Mouse (Mus musculus) hindbrain, embryonic 11.5 days (tissue): ENCODE measurements around the gene Cask. TPM values are rescaled to one million over a fixed set of nuclear protein-coding genes. Genes with fewer than 3 reads are reported as not detected.

ENCODE experiments used
- ATAC-seq: fragments of 200-750 bp; cut with Nextera tagmentation; 2 replicates; pipeline ENCODE4 v1.8.0; 2017; ENCODE audit warnings: mild to moderate bottlenecking, moderate TSS enrichment, moderate library complexity; ENCODE audit not compliant: low FRiP score
- DNase-seq: peaks from one replicate; pipeline ENCODE4 v3.0.0-alpha.2; 2015; ENCODE audit warnings: low spot score
- H3K27ac ChIP-seq: fragments of 300-500 bp; sonication (generic); 2 replicates; pipeline ENCODE4 v1.5.1; 2014; ENCODE audit warnings: mild to moderate bottlenecking, low read depth, low read length
- H3K27me3 ChIP-seq: fragments of 300-500 bp; sonication (generic); 2 replicates; pipeline ENCODE4 v1.6.1; 2014; ENCODE audit warnings: mild to moderate bottlenecking, low read length, moderate library complexity, mixed read lengths; ENCODE audit not compliant: control insufficient read depth, insufficient read depth
- H3K36me3 ChIP-seq: fragments of 300-500 bp; sonication (generic); 2 replicates; pipeline ENCODE4 v1.6.1; 2014; ENCODE audit warnings: mild to moderate bottlenecking, low read length, moderate library complexity, mixed read lengths; ENCODE audit not compliant: control insufficient read depth, insufficient read depth
- H3K4me1 ChIP-seq: fragments of 300-500 bp; sonication (generic); replicated peaks from 2 replicates; pipeline ENCODE4 v1.6.1; 2014; ENCODE audit warnings: low read length, mixed read lengths; ENCODE audit not compliant: control insufficient read depth, insufficient read depth
- H3K4me2 ChIP-seq: fragments of 300-500 bp; sonication (generic); replicated peaks from 2 replicates; pipeline ENCODE4 v1.6.1; 2014; ENCODE audit warnings: mild to moderate bottlenecking, low read depth, low read length
- H3K4me3 ChIP-seq: fragments of 300-500 bp; sonication (generic); 2 replicates; pipeline ENCODE4 v1.5.1; 2014; ENCODE audit warnings: low read depth, low read length
- H3K9ac ChIP-seq: fragments of 300-500 bp; sonication (generic); 2 replicates; pipeline ENCODE4 v1.6.1; 2014; ENCODE audit warnings: low read depth, low read length
- H3K9me3 ChIP-seq: fragments of 300-500 bp; sonication (generic); 2 replicates; pipeline ENCODE4 v1.6.1; 2016; ENCODE audit warnings: low read length; ENCODE audit not compliant: control insufficient read depth
- WGBS: fragments of 180-500 bp; shearing (Covaris S2); extraction: QIAGEN DNeasy Blood & Tissue Kit; methylation state at CpG from one replicate; pipeline ENCODE4 v1.1.7; 2014; 5-methylcytosine and 5-hydroxymethylcytosine counted together
- polyA plus RNA-seq: library from polyadenylated mRNA; unstranded; fragments of >200 nt; fragmentation: Nextera tagmentation; extraction: Ambion mirVana; gene quantifications from 2 replicates; pipeline ENCODE4 v1.2.1, GENCODE M21; 2014

Gene Cask
- polyA plus RNA-seq, 1 experiment from 2014 or later = 29.6 TPM

DNA sequence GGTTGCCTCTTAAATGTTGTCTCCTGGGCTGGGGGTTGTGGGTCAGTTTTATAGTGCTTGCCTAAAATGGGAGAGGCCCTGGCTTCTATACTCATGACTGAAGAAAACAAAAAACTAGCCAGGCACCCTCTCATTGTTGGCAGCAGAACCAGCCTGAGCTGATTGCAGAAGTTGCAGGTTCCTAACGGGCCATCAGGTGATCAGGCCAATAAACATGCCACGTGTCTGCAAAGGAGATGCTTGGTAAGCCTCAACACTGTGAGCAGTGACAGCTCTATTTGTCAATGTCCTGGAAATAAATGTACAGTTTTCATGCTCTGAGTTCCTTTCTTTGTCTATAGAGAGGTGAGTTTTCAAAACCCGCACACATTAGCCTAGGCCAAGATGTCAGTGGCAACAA is 362.2 kb downstream of the Cask start:
- ATAC-seq (no peak), DNase-seq (no peak)
- H3K27me3 ChIP-seq = 0 out of 2 replicates have a peak, but pooled peaks cover 2% of the 10 kb centered on the region
- no peaks in the 10 kb centered on the region for H3K36me3 ChIP-seq
- H3K27ac ChIP-seq = no peak overlapping the region
- no peak overlapping the region for H3K9ac ChIP-seq
- no peak overlapping the region for H3K4me3 ChIP-seq
- 85% methylated on average over 3 of the region's 3 CpGs for WGBS
- no peaks in the 10 kb centered on the region for H3K4me1 ChIP-seq
- 0 out of 2 replicates have a peak, but pooled peaks cover 2% of the 10 kb centered on the region for H3K9me3 ChIP-seq
- no peak overlapping the region for H3K4me2 ChIP-seq

DNA sequence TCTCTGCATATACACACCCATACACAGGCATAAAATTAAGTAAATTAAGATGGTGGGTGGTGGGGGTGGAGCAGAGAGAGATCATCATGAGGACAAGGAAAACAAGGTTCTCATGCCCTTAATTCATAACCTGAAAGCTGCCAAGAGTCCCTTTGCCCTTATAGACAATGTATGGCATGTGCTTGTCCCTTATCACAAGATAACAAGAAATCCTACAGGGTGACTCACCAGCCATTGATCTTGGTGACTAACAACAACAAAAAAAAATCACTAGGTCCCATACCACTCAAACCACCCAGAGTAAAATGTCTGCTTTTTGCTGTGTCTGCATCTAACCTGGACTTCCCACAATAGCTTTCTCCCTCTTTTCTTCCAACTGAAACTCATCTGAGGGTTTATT is 366.7 kb downstream of the Cask start:
- H3K27ac ChIP-seq = no peak overlapping the region
- ATAC-seq = no peak
- H3K4me2 ChIP-seq = no peak overlapping the region

DNA sequence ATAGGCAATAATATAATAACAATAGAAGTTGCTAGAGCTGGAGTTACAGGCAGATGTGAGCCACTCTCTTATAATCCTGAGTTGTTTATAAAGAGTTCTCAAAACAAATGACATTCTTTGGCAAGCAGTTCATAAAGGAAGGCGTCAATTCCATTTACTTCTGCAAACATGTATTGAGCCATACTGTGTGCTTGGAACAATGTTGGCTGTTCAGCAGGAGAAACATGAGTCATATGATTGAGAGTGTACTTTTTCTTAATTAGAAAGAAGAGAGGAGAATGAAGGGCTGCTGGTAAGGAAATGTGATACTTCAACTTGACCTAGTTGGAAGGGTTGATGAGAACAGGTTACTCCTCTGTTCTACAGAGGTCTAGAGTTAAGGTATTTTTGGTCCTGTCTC is 368.6 kb downstream of the Cask start:
- Histone ChIP-seq H3K27ac (no peak overlapping the region), H3K4me1 (no peaks in the 10 kb centered on the region), H3K9ac (no peak overlapping the region), H3K4me2 (no peak overlapping the region), H3K9me3 (0 out of 2 replicates have a peak, but pooled peaks cover 2% of the 10 kb centered on the region), H3K27me3 (0 out of 2 replicates have a peak, but pooled peaks cover 2% of the 10 kb centered on the region), H3K4me3 (no peak overlapping the region), H3K36me3 (no peaks in the 10 kb centered on the region)
- DNase-seq (no peak), ATAC-seq (no peak)
- 67% methylated on average over 1 of the region's 1 CpGs for WGBS

More for the DNA sequence above, 366.7 kb downstream of the Cask start:
- Histone ChIP-seq H3K9me3 (0 out of 2 replicates have a peak, but pooled peaks cover 2% of the 10 kb centered on the region), H3K4me1 (no peaks in the 10 kb centered on the region), H3K27me3 (0 out of 2 replicates have a peak, but pooled peaks cover 2% of the 10 kb centered on the region), H3K36me3 (no peaks in the 10 kb centered on the region), H3K9ac (no peak overlapping the region), H3K4me3 (no peak overlapping the region)
- DNase-seq = no peak

DNA sequence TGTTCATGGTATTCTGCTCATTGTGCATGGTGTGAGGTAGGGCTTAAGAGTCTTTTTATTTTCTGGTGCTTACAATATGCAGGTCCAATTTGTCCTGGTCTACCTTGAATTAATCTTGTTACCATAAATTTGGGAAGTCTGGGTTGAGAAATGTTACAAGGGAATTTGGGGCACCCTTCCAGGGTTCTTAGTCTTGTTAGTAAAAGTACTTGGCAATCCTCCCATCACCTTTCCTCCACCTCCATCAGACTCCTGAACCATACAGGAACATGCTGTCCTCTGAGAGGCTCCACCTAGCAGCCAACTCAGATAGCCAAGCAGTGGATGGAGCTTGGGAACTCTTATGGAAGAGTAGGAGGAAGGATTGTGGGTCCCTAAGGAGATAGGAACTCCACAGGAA is 371.6 kb downstream of the Cask start:
- H3K9ac ChIP-seq = no peak overlapping the region
- H3K27me3 ChIP-seq = no peaks in the 10 kb centered on the region
- no peaks in the 10 kb centered on the region for H3K9me3 ChIP-seq
- no peak overlapping the region for H3K4me3 ChIP-seq
- no peaks in the 10 kb centered on the region for H3K36me3 ChIP-seq
- H3K4me2 ChIP-seq = no peak overlapping the region
- H3K27ac ChIP-seq = no peak overlapping the region
- no peak for ATAC-seq
- H3K4me1 ChIP-seq = no peaks in the 10 kb centered on the region
- DNase-seq = no peak

DNA sequence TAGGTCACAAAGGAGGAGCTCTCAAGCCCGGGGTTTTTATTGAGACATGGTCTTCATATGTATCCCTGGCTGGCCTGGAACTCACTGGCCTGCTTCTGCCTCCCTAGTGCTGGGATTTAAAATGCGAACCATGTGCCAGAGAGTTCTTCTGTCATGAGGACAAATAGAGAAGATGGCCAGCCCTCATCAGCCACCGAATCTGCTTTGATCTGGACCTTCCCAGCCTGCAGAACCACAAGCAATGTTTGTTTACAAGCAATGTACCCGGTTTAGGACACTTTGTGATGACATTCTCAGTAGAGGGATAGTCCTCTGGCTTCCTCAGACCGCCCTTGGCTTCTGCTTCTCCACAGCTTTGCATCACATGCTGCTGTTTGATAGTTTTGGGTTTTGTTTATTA is 372.9 kb downstream of the Cask start:
- H3K4me1 ChIP-seq = no peaks in the 10 kb centered on the region
- H3K9ac ChIP-seq = no peak overlapping the region
- H3K4me3 ChIP-seq = no peak overlapping the region
- no peak for DNase-seq
- no peaks in the 10 kb centered on the region for H3K9me3 ChIP-seq
- H3K27me3 ChIP-seq = no peaks in the 10 kb centered on the region
- H3K4me2 ChIP-seq = no peak overlapping the region
- H3K27ac ChIP-seq = no peak overlapping the region
- no peak for ATAC-seq
- H3K36me3 ChIP-seq = no peaks in the 10 kb centered on the region
- 59% methylated on average over 5 of the region's 5 CpGs for WGBS

DNA sequence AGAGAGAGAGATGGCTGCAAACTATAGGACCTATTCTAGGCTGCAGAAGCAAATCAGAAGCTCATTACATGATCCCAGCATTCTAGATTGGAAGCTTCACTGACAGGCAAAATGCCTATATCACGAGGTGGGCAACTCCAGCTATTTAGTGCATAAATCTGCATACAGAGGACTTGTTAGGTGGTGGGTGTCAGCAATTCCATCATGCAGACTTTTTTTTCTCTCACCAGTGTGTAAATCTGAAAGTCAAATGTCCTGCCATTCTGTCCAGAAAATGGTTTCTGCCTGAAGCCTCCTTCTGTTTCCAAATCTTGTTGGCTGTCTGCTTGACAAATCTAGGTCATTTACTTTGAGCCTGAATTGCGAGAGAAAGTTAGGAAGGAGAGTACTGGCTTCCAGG is 373.6 kb downstream of the Cask start:
- Histone ChIP-seq H3K27ac (no peak overlapping the region), H3K4me1 (no peaks in the 10 kb centered on the region), H3K4me2 (no peak overlapping the region), H3K36me3 (no peaks in the 10 kb centered on the region), H3K9me3 (no peaks in the 10 kb centered on the region), H3K4me3 (no peak overlapping the region), H3K9ac (no peak overlapping the region), H3K27me3 (no peaks in the 10 kb centered on the region)
- DNase-seq (no peak), ATAC-seq (no peak)
- 73% methylated on average over 2 of the region's 2 CpGs for WGBS

DNA sequence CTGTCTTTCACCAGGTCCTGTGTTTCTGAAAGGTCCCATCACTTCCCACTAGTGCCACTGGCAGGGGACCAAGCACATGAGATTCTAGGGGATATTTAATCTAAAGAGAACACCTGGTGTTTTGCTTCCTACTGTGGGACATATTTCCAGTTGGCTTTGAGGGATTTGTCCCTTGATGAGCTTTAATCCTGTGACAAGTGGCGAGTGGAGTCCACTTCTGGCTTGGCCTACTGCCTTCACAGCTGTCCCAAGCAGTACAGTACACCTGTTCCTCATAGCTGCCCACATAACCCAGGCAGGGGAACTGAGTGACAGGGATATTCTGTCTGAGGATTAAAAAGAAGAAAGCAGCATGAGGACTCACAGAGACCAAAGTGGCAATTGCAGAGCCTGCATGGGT is 375.8 kb downstream of the Cask start:
- H3K4me1 ChIP-seq = no peaks in the 10 kb centered on the region
- H3K9ac ChIP-seq = no peak overlapping the region
- peaks cover 2% of the 10 kb centered on the region; the same call in 1 of the 2 replicates for H3K27me3 ChIP-seq
- no peak overlapping the region for H3K4me2 ChIP-seq
- no peaks in the 10 kb centered on the region for H3K9me3 ChIP-seq
- ATAC-seq = no peak
- 42% methylated on average over 1 of the region's 1 CpGs for WGBS
- DNase-seq = no peak
- no peak overlapping the region for H3K4me3 ChIP-seq
- H3K36me3 ChIP-seq = no peaks in the 10 kb centered on the region
- H3K27ac ChIP-seq = no peak overlapping the region

DNA sequence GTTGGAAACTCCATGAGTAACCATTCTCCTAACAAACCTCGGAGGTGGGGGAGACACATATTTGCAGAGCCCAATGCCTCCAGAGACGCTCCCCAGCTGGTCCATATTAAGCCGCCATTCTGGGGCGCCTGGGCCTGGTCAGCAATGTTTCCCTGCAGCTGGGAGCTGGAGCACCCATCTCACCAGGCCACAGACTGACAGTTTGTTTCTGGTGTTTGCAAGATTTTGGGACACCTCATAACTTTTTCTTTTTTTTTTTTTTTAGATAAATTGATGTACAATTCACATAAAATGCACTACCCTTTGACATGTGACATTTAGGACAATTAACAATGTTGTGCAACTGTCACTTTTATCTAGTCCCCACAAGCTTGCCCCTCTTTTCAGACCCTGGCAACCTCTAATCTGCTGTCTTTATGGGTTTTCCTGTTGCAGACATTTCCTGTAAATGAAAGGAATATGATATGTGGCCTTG is 378.4 kb downstream of the Cask start:
- H3K9ac ChIP-seq = no peak overlapping the region
- DNase-seq (no peak), ATAC-seq (no peak)
- H3K4me1 ChIP-seq = no peaks in the 10 kb centered on the region
- peaks cover 2% of the 10 kb centered on the region; the same call in 1 of the 2 replicates for H3K27me3 ChIP-seq
- no peak overlapping the region for H3K4me2 ChIP-seq
- no peaks in the 10 kb centered on the region for H3K9me3 ChIP-seq
- H3K27ac ChIP-seq = no peak overlapping the region
- no peak overlapping the region for H3K4me3 ChIP-seq
- no peaks in the 10 kb centered on the region for H3K36me3 ChIP-seq
- WGBS = 90% methylated on average over 4 of the region's 4 CpGs

DNA sequence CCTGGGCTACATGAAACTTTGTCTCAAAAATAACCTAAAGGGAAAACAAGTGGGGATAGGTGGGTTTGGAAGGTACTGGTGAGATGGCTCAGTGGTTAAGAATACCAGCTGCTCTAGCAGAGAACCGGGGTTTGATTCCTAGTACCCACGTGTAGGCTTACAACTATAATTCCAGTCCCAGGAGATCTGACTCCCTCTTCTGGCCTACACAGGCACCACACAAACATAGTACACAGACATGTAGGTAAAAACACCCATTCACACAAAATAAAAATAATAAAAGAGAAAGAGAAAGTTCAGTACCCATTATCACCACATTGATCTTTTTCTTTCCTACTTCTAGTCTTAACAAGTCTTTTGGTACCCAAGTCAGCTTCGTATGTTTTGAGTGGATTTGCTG is 379.2 kb downstream of the Cask start:
- H3K9me3 ChIP-seq = no peaks in the 10 kb centered on the region
- ATAC-seq = no peak
- no peak overlapping the region for H3K9ac ChIP-seq
- no peaks in the 10 kb centered on the region for H3K36me3 ChIP-seq
- H3K4me3 ChIP-seq = no peak overlapping the region
- no peak overlapping the region for H3K27ac ChIP-seq
- WGBS = 79% methylated on average over 3 of the region's 3 CpGs
- H3K4me1 ChIP-seq = no peaks in the 10 kb centered on the region
- H3K27me3 ChIP-seq = peaks cover 2% of the 10 kb centered on the region; the same call in 1 of the 2 replicates
- DNase-seq = no peak
- H3K4me2 ChIP-seq = no peak overlapping the region
